Comparison of ENCODE assay signal across 10 mouse cellular contexts in the genomic region with DNA sequence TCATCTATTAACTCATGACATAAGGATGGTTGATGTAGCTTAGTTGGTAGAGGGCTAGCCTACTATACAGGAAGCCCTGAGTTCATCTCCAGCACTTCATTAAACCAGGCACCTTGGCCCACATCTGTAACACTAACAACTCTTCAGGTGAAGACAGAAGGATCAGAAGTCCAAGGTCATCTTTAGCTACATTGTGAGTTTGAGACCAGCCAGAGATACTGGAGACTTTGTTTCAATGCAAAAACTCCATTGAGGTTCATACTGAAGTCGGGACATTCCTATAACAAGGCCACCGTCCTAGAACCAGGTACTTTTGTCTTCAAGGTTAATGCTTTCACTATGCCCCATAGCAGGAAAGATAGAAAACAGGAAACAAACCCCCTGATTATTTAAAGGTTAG. TPM values are rescaled to one million over a fixed set of nuclear protein-coding genes. Genes with fewer than 3 reads are reported as not detected.
DNase-seq lines count a peak whose midpoint lies in the region; ATAC-seq and TF ChIP-seq lines count a peak whose summit lies in the region.
"Had no signal": no experiment of that assay in that cellular context is flagged by ENCODE, and none has a peak within 500 bp of the region (broad histone marks: within the 10 kb centered on the region; RNA-seq: fewer than 3 reads in every experiment).

No protein-coding gene starts in this region.

- 75% methylated on average over 2 of the region's 2 CpGs for WGBS in heart, embryonic 13.5 days
- WGBS in hindbrain, embryonic 12.5 days: 89% methylated on average over 2 of the region's 2 CpGs
- WGBS in liver, postnatal 0 days (ENCODE audit: insufficient replicate concordance): 80% methylated on average over 2 of the region's 2 CpGs

- no peaks in the 10 kb centered on the region for H3K36me3 ChIP-seq in heart, embryonic 13.5 days
- 0 out of 2 replicates have a peak, but pooled peaks cover 4% of the 10 kb centered on the region for H3K36me3 ChIP-seq in hindbrain, embryonic 12.5 days
- H3K36me3 ChIP-seq in liver, postnatal 0 days (replicated peaks; ENCODE audit: insufficient read depth, low read length): no peaks in the 10 kb centered on the region

- H3K4me3 ChIP-seq in heart, embryonic 13.5 days: peak overlapping the region; percentile 76; the same call in 1 of the 2 replicates
- H3K4me3 ChIP-seq in hindbrain, embryonic 12.5 days: no peak overlapping the region
- 0 out of 2 replicates have a peak overlapping the region, but pooled peaks have one; percentile 60 for H3K4me3 ChIP-seq in liver, postnatal 0 days (ENCODE audit: low read depth, low read length)

- no peak for ATAC-seq in heart, embryonic 13.5 days (ENCODE audit: extremely low read depth, insufficient number of reproducible peaks, low FRiP score, low TSS enrichment)
- ATAC-seq in hindbrain, embryonic 12.5 days (ENCODE audit: low FRiP score): peak; percentile 18; the same call in 1 of the 2 replicates
- ATAC-seq in liver, postnatal 0 days: no peak

- H3K4me1 ChIP-seq in heart, embryonic 13.5 days: peaks cover 16% of the 10 kb centered on the region
- H3K4me1 ChIP-seq in hindbrain, embryonic 12.5 days: peaks cover 12% of the 10 kb centered on the region
- peaks cover 23% of the 10 kb centered on the region for H3K4me1 ChIP-seq in liver, postnatal 0 days (ENCODE audit: insufficient read depth)

- no peak overlapping the region for H3K27ac ChIP-seq in heart, embryonic 13.5 days (replicated peaks)
- peak overlapping the region; percentile 30; the same call in 1 of the 2 replicates for H3K27ac ChIP-seq in hindbrain, embryonic 12.5 days
- H3K27ac ChIP-seq in liver, postnatal 0 days (ENCODE audit: low read depth): no peak overlapping the region

- H3K4me2 ChIP-seq in heart, embryonic 13.5 days: peak overlapping the region; percentile 92
- peak overlapping the region; percentile 90 for H3K4me2 ChIP-seq in hindbrain, embryonic 12.5 days (replicated peaks)
- peak overlapping the region; percentile 94 for H3K4me2 ChIP-seq in liver, postnatal 0 days (ENCODE audit: low read depth, low read length)

- TF ChIP-seq EP300 in liver, postnatal 0 days (IDR thresholded peaks at IDR 0.05; ENCODE audit: low read depth): no peak

- no peaks in the 10 kb centered on the region for H3K9me3 ChIP-seq in heart, embryonic 13.5 days
- no peaks in the 10 kb centered on the region for H3K9me3 ChIP-seq in hindbrain, embryonic 12.5 days (replicated peaks)
- no peaks in the 10 kb centered on the region for H3K9me3 ChIP-seq in liver, postnatal 0 days (ENCODE audit: low read length)

- no peak for DNase-seq in heart, adult 11 months
- peak; percentile 57 for DNase-seq in ES-CJ7 (ENCODE audit: low read depth, low spot score)
- no peak for DNase-seq in liver, postnatal 0 days
- no peak for DNase-seq in frontal cortex, postnatal 36 days (ENCODE audit: low spot score in 2 of 2)
- DNase-seq in gastrocnemius, adult 18-20 months (ENCODE audit: low spot score): no peak
- DNase-seq in adipocyte (ENCODE audit: low spot score): no peak

- no peak overlapping the region for H3K9ac ChIP-seq in heart, embryonic 13.5 days
- no peak overlapping the region for H3K9ac ChIP-seq in hindbrain, embryonic 12.5 days
- H3K9ac ChIP-seq in liver, postnatal 0 days (replicated peaks): no peak overlapping the region

- H3K27me3 ChIP-seq in heart, embryonic 13.5 days (replicated peaks): peaks cover 5% of the 10 kb centered on the region; the same call in 1 of the 2 replicates
- H3K27me3 ChIP-seq in hindbrain, embryonic 12.5 days: no peaks in the 10 kb centered on the region
- 0 out of 2 replicates have a peak, but pooled peaks cover 10% of the 10 kb centered on the region for H3K27me3 ChIP-seq in liver, postnatal 0 days (ENCODE audit: insufficient read depth, low read length)

- TF ChIP-seq CTCF in liver, postnatal 0 days (IDR thresholded peaks at IDR 0.05; ENCODE audit: low read depth): no peak

RNA-seq across cellular contexts. Expression of gene Tmem231, which starts 0.5 kb away (rescaled TPM):
- polyA plus RNA-seq in heart, embryonic 13.5 days (2015; fragmentation: Nextera tagmentation; extraction: Ambion mirVana): 5.0 and 5.4 TPM in 2 replicates
- 20.4 and 22.4 TPM in 2 replicates for polyA plus RNA-seq in hindbrain, embryonic 12.5 days (2016; fragmentation: Nextera tagmentation; extraction: Ambion mirVana)
- polyA plus RNA-seq in liver, postnatal 0 days (2015; fragmentation: Nextera tagmentation; extraction: Ambion mirVana): 0.56 and 1.0 TPM in 2 replicates
- total RNA-seq in gastrocnemius, adult 18-20 months (2021): 1 to 10 TPM in 1 of 2 experiments, under 1 TPM in 1; 0.91 to 1.0 TPM

RNA-seq across cellular contexts. Expression of gene Gabarapl2, which starts 6.3 kb away (rescaled TPM):
- 186 and 205 TPM in 2 replicates for polyA plus RNA-seq in heart, embryonic 13.5 days (2015; fragmentation: Nextera tagmentation; extraction: Ambion mirVana)
- 327 and 330 TPM in 2 replicates for polyA plus RNA-seq in hindbrain, embryonic 12.5 days (2016; fragmentation: Nextera tagmentation; extraction: Ambion mirVana)
- polyA plus RNA-seq in liver, postnatal 0 days (2015; fragmentation: Nextera tagmentation; extraction: Ambion mirVana): 162 and 173 TPM in 2 replicates
- 100 to 1,000 TPM in 1 of 2 experiments, 10 to 100 TPM in 1; 91.4 to 110 TPM for total RNA-seq in gastrocnemius, adult 18-20 months (2021)

RNA-seq across cellular contexts. Expression of gene Chst5, which starts 24.0 kb away (rescaled TPM):
- polyA plus RNA-seq in heart, embryonic 13.5 days (2015; fragmentation: Nextera tagmentation; extraction: Ambion mirVana): 0.17 and 0.19 TPM in 2 replicates
- polyA plus RNA-seq in hindbrain, embryonic 12.5 days (2016; fragmentation: Nextera tagmentation; extraction: Ambion mirVana): 4.7 and 5.1 TPM in 2 replicates
- not detected in 2 replicates for polyA plus RNA-seq in liver, postnatal 0 days (2015; fragmentation: Nextera tagmentation; extraction: Ambion mirVana)
- total RNA-seq in gastrocnemius, adult 18-20 months (2021): under 1 TPM in 1 of 2 experiments, not detected in 1; 0.09 TPM
- polyA plus RNA-seq: activated CD4-positive, CD25-positive, alpha-beta regulatory T cell, adult 4 months; spleen, adult 2 months had no signal

RNA-seq across cellular contexts. Expression of gene Tmem170, which starts 57.7 kb away (rescaled TPM):
- 3.4 and 3.8 TPM in 2 replicates for polyA plus RNA-seq in heart, embryonic 13.5 days (2015; fragmentation: Nextera tagmentation; extraction: Ambion mirVana)
- polyA plus RNA-seq in hindbrain, embryonic 12.5 days (2016; fragmentation: Nextera tagmentation; extraction: Ambion mirVana): 7.5 and 8.5 TPM in 2 replicates
- polyA plus RNA-seq in liver, postnatal 0 days (2015; fragmentation: Nextera tagmentation; extraction: Ambion mirVana): 4.9 TPM in 2 replicates
- total RNA-seq in gastrocnemius, adult 18-20 months (2021): 1 to 10 TPM; 2.0 to 2.3 TPM

RNA-seq across cellular contexts. Expression of gene Adat1, which starts 57.9 kb away (rescaled TPM):
- 6.2 and 6.9 TPM in 2 replicates for polyA plus RNA-seq in heart, embryonic 13.5 days (2015; fragmentation: Nextera tagmentation; extraction: Ambion mirVana)
- polyA plus RNA-seq in hindbrain, embryonic 12.5 days (2016; fragmentation: Nextera tagmentation; extraction: Ambion mirVana): 11.1 and 12.2 TPM in 2 replicates
- polyA plus RNA-seq in liver, postnatal 0 days (2015; fragmentation: Nextera tagmentation; extraction: Ambion mirVana): 1.8 and 2.1 TPM in 2 replicates
- 1 to 10 TPM; 1.6 to 2.1 TPM for total RNA-seq in gastrocnemius, adult 18-20 months (2021)
